Mouse (Mus musculus): ENCODE data around the gene Mrps5. TPM values are rescaled to one million over a fixed set of nuclear protein-coding genes. Genes with fewer than 3 reads are reported as not detected.

The Mrps5 gene
- total and polyA plus RNA-seq, 2 experiments from 2014 or later: 48.8 to 150 TPM

- Histone ChIP-seq H3K9me3 (replicated peaks; ENCODE audit: control insufficient read depth, low read length) (no peaks in the 10 kb centered on the region), H3K27me3 (ENCODE audit: control insufficient read depth, insufficient read depth, low read length) (no peaks in the 10 kb centered on the region), H3K36me3 (replicated peaks; ENCODE audit: control insufficient read depth, insufficient read depth, low read length) (no peaks in the 10 kb centered on the region), H3K4me3 (ENCODE audit: low read depth, low read length) (no peak overlapping the region), H3K9ac (replicated peaks; ENCODE audit: low read depth, low read length) (no peak overlapping the region), H3K27ac (ENCODE audit: low read depth) (no peak overlapping the region), H3K4me1 (ENCODE audit: control insufficient read depth, insufficient read depth) (no peaks in the 10 kb centered on the region), H3K4me2 (ENCODE audit: low read depth, low read length) (no peak overlapping the region)
- 64% methylated on average over 6 of the region's 6 CpGs for WGBS
- ATAC-seq (ENCODE audit: insufficient read depth, low read depth) (no peak), DNase-seq (ENCODE audit: low spot score) (no peak)
- TF ChIP-seq CTCF (IDR thresholded peaks at IDR 0.05; ENCODE audit: low read depth) (no peak), EP300 (IDR thresholded peaks at IDR 0.05; ENCODE audit: low read depth) (no peak)
Observed at GRCm38 (mm10) chr2:127635581-127635980, 48.6 kb downstream of the Mrps5 start.

DNA sequence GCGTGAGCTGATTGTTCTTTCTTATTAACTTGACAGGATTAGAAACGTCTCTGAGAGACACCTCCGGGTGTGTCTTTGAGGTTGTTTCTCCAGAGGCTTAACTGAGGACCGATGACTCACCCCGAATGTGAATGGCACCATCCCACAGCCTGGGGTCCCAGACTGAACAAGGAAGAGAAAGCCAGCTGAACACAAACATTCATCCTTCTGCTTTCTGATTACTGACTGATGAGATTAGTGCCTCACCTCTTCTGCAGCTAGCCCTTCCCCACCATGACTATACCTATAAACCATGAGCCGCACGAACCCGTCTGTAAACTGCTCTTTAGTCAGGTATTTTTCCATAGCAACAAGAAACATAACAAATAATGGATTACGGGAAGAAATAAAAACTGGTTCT lies 52.0 kb downstream of the Mrps5 start:
- Histone ChIP-seq H3K4me1 (ENCODE audit: control insufficient read depth, insufficient read depth) (no peaks in the 10 kb centered on the region), H3K27me3 (ENCODE audit: control insufficient read depth, insufficient read depth, low read length) (no peaks in the 10 kb centered on the region), H3K4me3 (ENCODE audit: low read depth, low read length) (no peak overlapping the region), H3K9ac (replicated peaks; ENCODE audit: low read depth, low read length) (no peak overlapping the region), H3K4me2 (ENCODE audit: low read depth, low read length) (no peak overlapping the region), H3K9me3 (replicated peaks; ENCODE audit: control insufficient read depth, low read length) (no peaks in the 10 kb centered on the region), H3K27ac (ENCODE audit: low read depth) (no peak overlapping the region), H3K36me3 (replicated peaks; ENCODE audit: control insufficient read depth, insufficient read depth, low read length) (no peaks in the 10 kb centered on the region)
- no peak for TF ChIP-seq EP300 (IDR thresholded peaks at IDR 0.05; ENCODE audit: low read depth)
- TF ChIP-seq CTCF (IDR thresholded peaks at IDR 0.05; ENCODE audit: low read depth): no peak
- DNase-seq (ENCODE audit: low spot score): no peak
- no peak for ATAC-seq (ENCODE audit: insufficient read depth, low read depth)
- WGBS: 67% methylated on average over 9 of the region's 9 CpGs

DNA sequence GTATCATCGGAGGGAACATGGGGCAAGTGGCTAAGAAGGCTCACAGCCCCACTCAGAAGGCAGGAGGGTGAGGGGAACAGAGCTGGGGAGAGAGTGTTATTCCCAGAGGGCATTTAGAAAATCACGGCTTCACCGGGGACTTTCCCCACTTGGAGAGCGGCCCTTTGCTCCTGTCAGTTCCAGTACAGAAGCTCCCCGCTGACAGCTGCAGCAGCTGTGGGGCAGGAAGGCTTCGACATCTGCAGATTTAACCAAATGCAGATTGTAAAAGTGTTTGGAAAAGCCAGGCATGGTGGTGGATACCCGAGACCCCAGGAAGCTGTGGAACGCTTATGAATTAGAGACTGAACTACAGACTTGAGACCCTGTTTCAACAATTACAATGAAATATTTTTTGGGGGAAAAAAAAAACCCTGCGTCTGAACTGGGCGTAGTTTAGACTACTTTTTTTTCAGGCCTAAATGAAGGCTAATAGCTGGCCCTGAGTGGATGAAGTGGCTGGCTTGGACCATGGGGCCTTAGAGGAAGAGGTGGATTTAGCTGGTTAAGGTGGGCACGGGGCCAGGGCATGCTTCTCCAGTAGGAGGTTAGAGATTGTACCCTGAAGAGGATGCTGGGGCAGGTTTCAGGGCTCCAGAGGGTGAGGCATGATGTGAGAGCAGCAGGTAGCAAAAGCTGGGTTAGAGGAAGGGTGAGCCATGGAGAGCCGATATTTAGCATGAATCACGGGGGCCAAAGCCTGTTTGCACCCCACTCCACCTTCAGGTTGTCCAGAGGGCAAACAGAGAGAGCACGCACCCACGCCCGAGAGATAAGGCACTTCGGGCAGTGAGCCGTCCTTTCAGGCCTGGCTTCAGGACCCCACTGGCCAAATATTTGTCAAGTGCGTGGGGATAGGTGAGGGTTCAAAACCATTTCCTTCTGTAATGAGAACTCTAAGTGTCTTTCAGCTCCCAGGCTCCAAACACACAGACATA lies 57.0 kb downstream of the Mrps5 start:
- ATAC-seq (ENCODE audit: insufficient read depth, low read depth) (no peak), DNase-seq (ENCODE audit: low spot score) (no peak)
- TF ChIP-seq CTCF (IDR thresholded peaks at IDR 0.05; ENCODE audit: low read depth): no peak
- H3K36me3 ChIP-seq (replicated peaks; ENCODE audit: control insufficient read depth, insufficient read depth, low read length): no peaks in the 10 kb centered on the region
- WGBS: 53% methylated on average over 19 of the region's 19 CpGs
- no peak overlapping the region for H3K4me2 ChIP-seq (ENCODE audit: low read depth, low read length)
- H3K9me3 ChIP-seq (replicated peaks; ENCODE audit: control insufficient read depth, low read length): no peaks in the 10 kb centered on the region
- peaks cover 8% of the 10 kb centered on the region for H3K4me1 ChIP-seq (ENCODE audit: control insufficient read depth, insufficient read depth)
- no peak overlapping the region for H3K4me3 ChIP-seq (ENCODE audit: low read depth, low read length)
- H3K27me3 ChIP-seq (ENCODE audit: control insufficient read depth, insufficient read depth, low read length): peaks cover 7% of the 10 kb centered on the region; the same call in 1 of the 2 replicates
- H3K9ac ChIP-seq (replicated peaks; ENCODE audit: low read depth, low read length): no peak overlapping the region
- no peak overlapping the region for H3K27ac ChIP-seq (ENCODE audit: low read depth)

DNA sequence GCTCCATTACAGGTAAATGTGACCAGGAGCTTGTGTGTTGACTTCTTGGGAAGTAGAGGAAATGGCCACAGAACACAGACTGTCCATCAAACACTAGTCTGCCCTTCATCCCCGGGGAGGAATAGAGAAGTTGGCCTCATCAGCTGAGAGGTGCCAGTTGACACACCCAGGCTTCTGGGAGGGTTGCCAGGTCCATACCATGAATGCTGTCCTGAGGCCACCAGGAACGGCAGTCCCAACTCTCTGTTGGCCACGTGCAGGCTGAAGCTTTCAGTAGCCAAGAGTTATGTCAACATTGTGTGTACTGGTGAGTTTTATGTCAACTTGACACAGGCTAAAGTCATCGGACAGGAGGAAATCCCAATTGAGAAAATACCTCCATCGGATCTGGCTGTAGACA lies 59.9 kb downstream of the Mrps5 start:
- no peak overlapping the region for H3K27ac ChIP-seq (ENCODE audit: low read depth)
- H3K9me3 ChIP-seq (replicated peaks; ENCODE audit: control insufficient read depth, low read length): no peaks in the 10 kb centered on the region
- no peak overlapping the region for H3K4me3 ChIP-seq (ENCODE audit: low read depth, low read length)
- H3K9ac ChIP-seq (replicated peaks; ENCODE audit: low read depth, low read length): no peak overlapping the region
- no peak overlapping the region for H3K4me2 ChIP-seq (ENCODE audit: low read depth, low read length)
- peaks cover 8% of the 10 kb centered on the region for H3K4me1 ChIP-seq (ENCODE audit: control insufficient read depth, insufficient read depth)
- no peak for ATAC-seq (ENCODE audit: insufficient read depth, low read depth)
- WGBS: 23% methylated on average over 5 of the region's 5 CpGs
- no peaks in the 10 kb centered on the region for H3K36me3 ChIP-seq (replicated peaks; ENCODE audit: control insufficient read depth, insufficient read depth, low read length)
- H3K27me3 ChIP-seq (ENCODE audit: control insufficient read depth, insufficient read depth, low read length): peaks cover 7% of the 10 kb centered on the region; the same call in 1 of the 2 replicates
- TF ChIP-seq CTCF (IDR thresholded peaks at IDR 0.05; ENCODE audit: low read depth): no peak
- TF ChIP-seq EP300 (IDR thresholded peaks at IDR 0.05; ENCODE audit: low read depth): no peak
- peak; percentile 24 for DNase-seq (ENCODE audit: low spot score)

DNA sequence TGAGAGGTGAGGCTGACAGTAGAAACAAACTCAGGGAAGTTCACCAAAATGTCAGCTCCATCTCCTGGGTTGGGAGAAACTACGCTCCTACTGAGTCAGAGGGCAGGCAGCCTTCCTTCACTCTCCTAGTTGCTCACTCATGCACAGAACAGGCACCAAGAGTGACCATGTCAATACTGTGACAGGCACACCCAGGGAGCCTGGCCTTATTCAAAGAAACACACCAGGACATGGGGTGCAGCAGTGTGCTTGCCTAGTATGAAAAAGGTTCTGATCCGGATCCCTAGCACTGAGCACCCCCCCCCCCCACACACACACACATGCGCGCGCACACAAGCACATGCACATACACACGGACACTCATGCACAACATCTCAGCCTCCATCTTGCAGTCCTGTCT lies 61.1 kb downstream of the Mrps5 start:
- no peak for TF ChIP-seq CTCF (IDR thresholded peaks at IDR 0.05; ENCODE audit: low read depth)
- no peak for TF ChIP-seq EP300 (IDR thresholded peaks at IDR 0.05; ENCODE audit: low read depth)
- 86% methylated on average over 6 of the region's 6 CpGs for WGBS
- no peak overlapping the region for H3K9ac ChIP-seq (replicated peaks; ENCODE audit: low read depth, low read length)
- no peak overlapping the region for H3K4me2 ChIP-seq (ENCODE audit: low read depth, low read length)
- ATAC-seq (ENCODE audit: insufficient read depth, low read depth): no peak
- no peak overlapping the region for H3K27ac ChIP-seq (ENCODE audit: low read depth)
- H3K4me3 ChIP-seq (ENCODE audit: low read depth, low read length): no peak overlapping the region
- H3K27me3 ChIP-seq (ENCODE audit: control insufficient read depth, insufficient read depth, low read length): peaks cover 11% of the 10 kb centered on the region
- no peak for DNase-seq (ENCODE audit: low spot score)
- H3K36me3 ChIP-seq (replicated peaks; ENCODE audit: control insufficient read depth, insufficient read depth, low read length): no peaks in the 10 kb centered on the region
- H3K4me1 ChIP-seq (ENCODE audit: control insufficient read depth, insufficient read depth): peaks cover 8% of the 10 kb centered on the region
- H3K9me3 ChIP-seq (replicated peaks; ENCODE audit: control insufficient read depth, low read length): no peaks in the 10 kb centered on the region

All from heart, postnatal 0 days (tissue).